Mouse (Mus musculus): ENCODE measurements around the gene Mrgprb5.
"Not testable (repeated sequence)": the region's sequence is repeated elsewhere in the genome, so short reads cannot be mapped to it uniquely, and the experiment has no call there.

Mrgprb5 gene

DNA sequence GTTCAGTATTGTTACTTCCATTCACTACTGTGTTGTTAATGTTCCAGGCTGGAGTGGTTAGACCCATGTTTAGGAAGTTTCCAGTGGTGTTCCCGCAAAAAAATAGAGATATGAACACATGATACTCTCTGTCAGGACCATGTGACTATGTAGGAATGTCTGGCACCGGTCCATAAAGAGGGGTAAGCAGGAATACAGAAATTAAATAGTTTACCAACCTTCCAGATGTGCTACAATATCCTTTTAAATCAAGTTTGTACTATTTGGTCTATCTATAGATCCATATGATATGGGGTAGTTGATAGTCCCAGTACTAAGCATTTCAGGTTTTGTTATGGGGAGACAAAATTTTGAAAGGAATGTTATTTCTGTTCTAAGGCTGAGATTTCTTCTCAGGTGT, at the start of gene Mrgprb5:
Mrgprb5 (minus strand) TSS at position 101 of the 400 bp plus-strand sequence.
- DNase-seq (ENCODE audit: low spot score): no peak

DNA sequence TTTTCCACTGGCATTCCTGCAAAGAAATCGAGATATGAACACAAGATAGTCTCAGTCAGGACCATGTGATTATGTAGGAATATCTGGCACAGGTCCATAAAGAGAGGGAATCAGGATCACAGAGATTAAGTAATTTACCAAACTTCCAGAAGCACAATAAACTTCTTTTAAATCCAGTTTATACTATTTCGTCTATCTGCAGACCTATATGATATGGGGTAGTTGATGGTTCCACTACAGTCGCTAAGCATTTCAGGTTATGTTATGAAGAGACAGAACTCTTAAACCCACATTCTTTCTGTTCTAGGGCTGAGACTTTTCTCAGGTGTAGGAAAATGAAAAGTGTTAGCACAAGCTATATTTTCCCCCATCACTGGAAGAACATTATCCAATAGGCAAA, 30.4 kb upstream of the Mrgprb5 start, which contains the start of gene Mrgprb4:
Mrgprb4 (minus strand) TSS at position 101 of the 400 bp plus-strand sequence.
- DNase-seq (ENCODE audit: low spot score): no peak

DNA sequence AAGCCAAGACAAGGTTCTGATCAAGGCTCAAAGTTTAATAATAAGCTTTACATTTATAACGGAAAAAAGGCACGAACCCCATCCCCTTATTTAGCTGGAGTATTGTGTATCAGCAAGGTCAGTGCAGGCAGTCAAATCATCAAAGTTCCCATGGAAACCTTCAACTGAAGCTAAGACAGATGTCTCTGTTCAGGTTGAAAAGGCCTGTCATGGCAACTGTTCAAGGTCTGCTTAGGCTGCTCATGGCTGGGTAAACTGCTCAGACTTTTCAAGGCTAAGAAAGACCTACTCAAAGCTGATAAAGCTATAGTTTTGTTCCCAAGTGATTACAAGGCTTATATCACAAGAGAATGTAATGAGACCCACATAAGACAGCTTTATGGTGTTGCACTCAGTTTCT, 1.3 kb downstream of the Mrgprb5 start:
- no peak for DNase-seq (ENCODE audit: low spot score)

DNA sequence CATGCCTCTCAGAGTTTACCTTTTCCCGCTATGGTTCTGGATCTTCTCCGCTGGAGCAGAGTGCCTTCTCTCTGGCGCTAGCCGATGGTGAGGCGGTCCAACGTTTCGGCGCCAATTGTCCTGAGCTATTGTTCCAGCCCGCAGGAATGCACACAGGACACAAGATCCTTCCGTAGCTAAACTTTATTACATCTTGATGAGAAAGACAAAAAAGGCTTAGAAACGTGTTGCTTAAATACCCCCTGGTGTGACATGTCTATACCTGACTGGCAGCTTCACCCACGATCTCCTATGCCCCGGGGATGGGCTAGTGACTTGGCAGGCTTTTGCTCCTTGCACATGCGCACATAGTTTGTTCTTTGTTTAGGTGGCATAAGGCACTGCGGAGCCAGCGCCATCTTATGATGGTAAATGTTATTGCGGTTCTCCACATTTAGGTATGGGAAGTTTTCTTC, 30.5 kb downstream of the Mrgprb5 start:
- DNase-seq (ENCODE audit: low spot score): peak; percentile 36

DNA sequence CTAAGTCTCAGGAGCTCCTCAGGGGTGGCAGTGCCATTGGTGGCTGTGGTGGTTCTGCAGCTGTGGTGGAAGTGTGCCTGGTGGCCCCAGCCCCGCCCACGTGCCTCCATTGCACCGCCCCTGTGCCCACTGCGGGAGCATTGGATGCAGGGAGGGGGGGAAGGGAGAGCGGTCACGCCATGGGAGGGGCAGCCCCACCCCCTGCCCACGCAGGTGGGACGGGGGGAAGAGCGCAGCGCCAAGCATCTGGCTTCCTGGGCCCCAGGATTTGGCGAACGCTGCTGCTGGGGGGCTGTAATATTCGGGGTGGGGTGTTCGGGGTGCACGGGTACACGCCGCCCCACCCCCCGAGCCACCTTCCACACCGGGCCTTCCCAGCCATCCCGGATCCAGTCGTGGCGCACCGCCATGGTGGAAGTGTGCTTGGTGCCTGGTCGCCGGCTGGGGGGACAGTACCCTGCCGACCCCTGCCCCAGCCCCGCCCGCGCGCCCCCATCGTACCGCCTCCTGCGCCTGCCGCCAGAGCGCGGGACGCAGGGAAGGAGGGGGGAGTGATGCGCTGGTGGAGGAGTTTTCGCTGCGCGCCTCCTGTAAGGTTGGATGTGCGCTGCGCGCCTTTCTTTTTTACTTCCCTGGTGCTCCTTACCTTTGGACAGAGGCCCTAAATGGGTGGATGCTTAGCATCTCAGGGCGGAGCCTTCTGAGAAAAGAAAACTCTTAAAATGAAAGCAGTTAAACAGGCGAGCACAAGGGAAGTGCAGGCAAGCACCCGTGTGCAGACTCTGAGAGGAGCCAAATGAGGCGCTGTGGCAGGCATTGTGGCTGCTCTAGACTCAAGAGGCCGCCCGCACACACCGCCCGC, 31.4 kb downstream of the Mrgprb5 start:
- DNase-seq (ENCODE audit: low spot score): peak; percentile 48

DNA sequence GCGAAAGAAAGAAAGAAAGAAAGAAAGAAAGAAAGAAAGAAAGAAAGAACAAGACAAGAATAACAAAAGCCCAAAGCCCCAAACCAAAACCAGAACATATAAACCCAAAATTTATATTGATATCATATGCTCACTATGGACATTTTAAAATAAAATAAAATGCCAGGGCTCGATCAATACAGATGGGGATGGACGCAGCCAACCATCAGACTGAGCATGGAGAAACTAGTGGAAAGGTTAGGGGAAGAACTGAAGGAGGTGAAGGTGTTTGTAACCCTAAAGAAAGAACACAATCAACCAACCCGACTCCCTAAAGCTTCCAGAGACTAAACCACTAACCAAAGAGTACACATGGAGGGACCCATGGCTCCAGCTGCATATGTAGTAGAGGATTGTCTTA, 36.1 kb downstream of the Mrgprb5 start:
- DNase-seq (ENCODE audit: low spot score): no peak

DNA sequence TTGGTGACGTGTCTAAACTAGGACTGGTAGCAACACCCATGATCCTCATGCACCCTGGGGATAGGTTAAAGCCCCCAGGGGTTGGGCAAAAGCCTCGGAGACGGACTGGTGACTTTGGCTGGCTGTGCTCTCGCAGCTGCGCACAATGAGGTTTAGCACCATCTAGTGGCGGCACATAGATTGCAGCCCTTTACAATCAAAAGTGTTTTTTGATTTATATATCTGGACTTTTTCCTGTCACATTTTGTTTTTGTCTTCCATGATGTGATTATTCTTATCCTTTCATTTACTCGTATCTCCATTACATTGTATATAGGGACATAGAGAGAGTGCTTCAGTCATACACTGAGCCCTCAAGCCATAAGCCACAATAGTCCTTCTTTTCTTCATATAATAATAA, 36.6 kb downstream of the Mrgprb5 start:
- not testable (repeated sequence) for DNase-seq (ENCODE audit: low spot score)

DNA sequence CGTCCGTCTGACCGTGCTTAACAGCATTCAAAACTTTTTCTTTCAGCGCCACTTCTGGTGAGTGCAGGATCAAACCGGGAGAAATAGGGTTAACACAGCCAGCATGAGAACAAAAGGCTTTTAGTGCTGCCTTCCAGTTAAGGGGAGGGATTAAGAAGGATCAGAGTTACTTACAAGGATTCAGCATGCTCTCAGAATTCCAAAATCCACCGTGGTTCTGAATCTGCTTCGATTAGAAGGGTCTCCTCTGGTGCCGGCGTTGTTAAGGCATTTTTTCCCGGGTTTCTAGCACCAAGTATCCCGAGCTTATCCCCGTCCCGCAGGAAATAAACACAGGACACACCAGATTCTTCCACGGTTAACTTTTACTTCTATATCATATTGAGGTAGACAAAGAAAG, 37.0 kb downstream of the Mrgprb5 start:
- DNase-seq (ENCODE audit: low spot score): peak; percentile 29

DNA sequence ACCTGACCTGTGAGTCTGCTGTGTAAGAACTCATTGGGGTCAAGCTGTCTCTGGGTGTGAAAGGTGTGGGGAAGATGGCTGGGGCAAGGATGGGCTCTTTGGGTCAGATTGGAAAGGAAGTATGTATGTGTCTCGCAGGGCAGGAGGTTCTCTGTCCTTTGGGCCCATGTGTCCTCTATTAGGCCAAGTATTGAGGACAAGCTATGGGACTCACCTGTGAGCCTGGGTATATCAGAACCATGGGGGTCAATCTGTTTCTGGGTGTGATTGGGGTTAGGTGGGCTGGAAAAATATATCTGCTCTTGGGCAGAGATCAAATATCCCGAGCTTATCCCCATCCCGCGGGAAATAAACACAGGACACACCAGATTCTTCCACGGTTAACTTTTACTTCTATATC, 45.0 kb downstream of the Mrgprb5 start:
- DNase-seq (ENCODE audit: low spot score): no peak
